ENCODE assay signal across 1 mouse cellular context in the genomic region with DNA sequence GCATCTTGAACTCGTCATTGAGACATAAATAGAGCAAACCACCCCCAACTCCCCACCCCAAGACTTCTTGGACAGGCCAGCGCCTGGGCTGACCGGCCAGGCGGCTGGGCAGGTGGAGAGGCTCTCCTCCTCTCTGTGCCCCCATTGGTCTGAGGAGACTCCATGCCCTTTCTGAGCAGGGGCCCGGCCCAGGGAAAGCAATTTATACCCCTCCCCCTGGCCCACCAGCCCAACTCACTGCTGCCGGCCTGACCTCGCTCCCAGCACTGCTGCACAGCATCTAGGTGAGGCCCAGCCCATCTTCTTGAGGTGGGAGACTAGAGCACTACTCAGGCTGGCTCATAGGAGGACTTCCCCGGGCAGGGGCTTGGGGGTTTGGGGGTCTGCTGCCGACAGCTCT.
TF ChIP-seq lines count a peak whose summit lies in the region.

A gene (plus strand): TSS at position 224 of the 400 bp plus-strand sequence.

TF ChIP-seq in CH12.LX, 34 proteins besides CTCF, POLR2A, EP300 and RAD21 (continued from another document):
- TF ChIP-seq TCF12 (IDR thresholded peaks at IDR 0.05; ENCODE audit: low read depth, low read length) (no peak), KAT2A (IDR thresholded peaks at IDR 0.05; ENCODE audit: insufficient replicate concordance, low read length) (no peak), USF2 (conservative IDR thresholded peaks at IDR 0.05; ENCODE audit: low read depth, low read length) (no peak), TBP (conservative IDR thresholded peaks at IDR 0.05; ENCODE audit: low read depth, low read length) (no peak), NELFE (IDR thresholded peaks at IDR 0.05; ENCODE audit: low read depth, low read length) (no peak)
